Mouse (Mus musculus) heart, embryonic 14.5 days (tissue): Measurements from ENCODE around the gene Socs7. TPM values are rescaled to one million over a fixed set of nuclear protein-coding genes. Genes with fewer than 3 reads are reported as not detected.

Source experiments
- ATAC-seq: fragments of 200-750 bp; cut with Nextera tagmentation; 2 replicates; pipeline ENCODE4 v1.8.0; 2017; ENCODE audit warnings: low read depth, moderate TSS enrichment; ENCODE audit not compliant: insufficient number of reproducible peaks, insufficient read depth, low FRiP score
- H3K27ac ChIP-seq, 2 experiments: fragments of 200-500 bp in 1 of 2; fragments of 300-500 bp in 1 of 2; sonication (generic) in 1 of 2; replicated peaks in 1 of 2; 2 replicates each; pipeline ENCODE4 v1.5.1; 2012 to 2014; ENCODE audit warnings: low read depth in 2 of 2, low read length in 2 of 2, control low read depth in 1 of 2, mild to moderate bottlenecking in 1 of 2, mixed read lengths in 1 of 2; ENCODE audit not compliant: control insufficient read depth in 1 of 2, insufficient read depth in 1 of 2
- H3K27me3 ChIP-seq: fragments of 300-500 bp; sonication (generic); 2 replicates; pipeline ENCODE4 v1.6.1; 2014; ENCODE audit warnings: mild to moderate bottlenecking, low read length, control low read depth; ENCODE audit not compliant: control insufficient read depth, insufficient read depth
- H3K36me3 ChIP-seq: fragments of 300-500 bp; sonication (generic); 2 replicates; pipeline ENCODE4 v1.6.1; 2014; ENCODE audit warnings: mild to moderate bottlenecking, control low read depth, low read length, mixed read lengths; ENCODE audit not compliant: control insufficient read depth, insufficient read depth
- H3K4me1 ChIP-seq, 2 experiments: fragments of 200-500 bp in 1 of 2; fragments of 300-500 bp in 1 of 2; sonication (generic) in 1 of 2; 2 replicates each; pipeline ENCODE4 v1.6.1; 2012 to 2014; ENCODE audit warnings: low read length in 2 of 2, control low read depth in 1 of 2, mixed read lengths in 1 of 2; ENCODE audit not compliant: control insufficient read depth in 2 of 2, insufficient read depth in 2 of 2
- H3K4me2 ChIP-seq: fragments of 300-500 bp; sonication (generic); 2 replicates; pipeline ENCODE4 v1.6.1; 2014; ENCODE audit warnings: mild to moderate bottlenecking, low read length
- H3K4me3 ChIP-seq, 2 experiments: fragments of 200-500 bp in 1 of 2; fragments of 300-500 bp in 1 of 2; sonication (generic) in 1 of 2; 2 replicates each; pipeline ENCODE4 v1.5.1; 2012 to 2014; ENCODE audit warnings: low read length in 2 of 2, mild to moderate bottlenecking in 2 of 2, control low read depth in 1 of 2, low read depth in 1 of 2, moderate library complexity in 1 of 2; ENCODE audit not compliant: control insufficient read depth in 1 of 2, insufficient read depth in 1 of 2
- H3K9ac ChIP-seq: fragments of 300-500 bp; sonication (generic); 2 replicates; pipeline ENCODE4 v1.6.1; 2014; ENCODE audit warnings: mild to moderate bottlenecking, low read length
- H3K9me3 ChIP-seq: fragments of 300-500 bp; sonication (generic); 2 replicates; pipeline ENCODE4 v1.6.1; 2016; ENCODE audit warnings: low read length, control low read depth; ENCODE audit not compliant: control insufficient read depth
- WGBS: fragments of 180-500 bp; shearing (Covaris S2); extraction: QIAGEN DNeasy Blood & Tissue Kit; methylation state at CpG from one replicate; pipeline ENCODE4 v1.1.7; 2014; 5-methylcytosine and 5-hydroxymethylcytosine counted together
- polyA plus RNA-seq: library from polyadenylated mRNA; unstranded; fragments of >200 nt; fragmentation: Nextera tagmentation; extraction: Ambion mirVana; gene quantifications from 2 replicates; pipeline ENCODE4 v1.2.1, GENCODE M21; 2014

Socs7 gene
- polyA plus RNA-seq, 1 experiment from 2014 or later: 3.6 TPM

DNA sequence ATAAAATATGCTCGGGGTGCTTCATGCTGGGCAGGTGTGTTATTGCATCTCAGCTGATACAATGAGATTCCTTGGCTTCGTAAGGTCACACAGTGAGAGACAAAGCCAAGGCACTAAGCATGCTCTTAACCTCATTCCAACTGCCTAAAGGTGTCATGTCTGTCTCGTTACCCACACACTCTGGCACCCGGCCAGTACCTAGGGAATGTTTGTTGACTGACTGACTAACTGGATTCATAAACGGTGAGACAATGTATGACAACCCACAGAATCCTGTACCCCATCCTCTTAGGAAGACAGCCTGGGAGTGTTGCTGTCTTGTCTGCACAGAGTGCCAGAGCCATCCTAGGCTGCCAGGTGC is 57.2 kb downstream of the Socs7 start:
- Histone ChIP-seq H3K4me2 (no peak overlapping the region), H3K9ac (peak overlapping the region; percentile 21; the same call in 1 of the 2 replicates), H3K36me3 (0 out of 2 replicates have a peak, but pooled peaks cover 6% of the 10 kb centered on the region), H3K4me1 (peaks cover 36 to 56% of the 10 kb centered on the region in 2 experiments), H3K27ac (peak overlapping the region in 1 of 2 experiments; percentile 65; a peak in 2 of 4 replicates), H3K27me3 (no peaks in the 10 kb centered on the region), H3K9me3 (no peaks in the 10 kb centered on the region), H3K4me3 (no peak overlapping the region)
- WGBS: 44% methylated on average over 5 of the region's 5 CpGs
- no peak for ATAC-seq

- no peak overlapping the region for H3K4me3 ChIP-seq
- H3K27ac ChIP-seq: peak overlapping the region; percentile 23 to 37; a peak in 1 of 4 replicates
- 0 out of 2 replicates have a peak, but pooled peaks cover 6% of the 10 kb centered on the region for H3K36me3 ChIP-seq
- WGBS: 43% methylated on average over 4 of the region's 4 CpGs
- H3K4me2 ChIP-seq: no peak overlapping the region
- peaks cover 29 to 57% of the 10 kb centered on the region in 2 experiments for H3K4me1 ChIP-seq
- no peaks in the 10 kb centered on the region for H3K27me3 ChIP-seq
- no peak for ATAC-seq
- no peaks in the 10 kb centered on the region for H3K9me3 ChIP-seq
- H3K9ac ChIP-seq: peak overlapping the region; percentile 46
Measured at GRCm38 (mm10) chr11:97422507-97422906, 60.2 kb downstream of the Socs7 start.

DNA sequence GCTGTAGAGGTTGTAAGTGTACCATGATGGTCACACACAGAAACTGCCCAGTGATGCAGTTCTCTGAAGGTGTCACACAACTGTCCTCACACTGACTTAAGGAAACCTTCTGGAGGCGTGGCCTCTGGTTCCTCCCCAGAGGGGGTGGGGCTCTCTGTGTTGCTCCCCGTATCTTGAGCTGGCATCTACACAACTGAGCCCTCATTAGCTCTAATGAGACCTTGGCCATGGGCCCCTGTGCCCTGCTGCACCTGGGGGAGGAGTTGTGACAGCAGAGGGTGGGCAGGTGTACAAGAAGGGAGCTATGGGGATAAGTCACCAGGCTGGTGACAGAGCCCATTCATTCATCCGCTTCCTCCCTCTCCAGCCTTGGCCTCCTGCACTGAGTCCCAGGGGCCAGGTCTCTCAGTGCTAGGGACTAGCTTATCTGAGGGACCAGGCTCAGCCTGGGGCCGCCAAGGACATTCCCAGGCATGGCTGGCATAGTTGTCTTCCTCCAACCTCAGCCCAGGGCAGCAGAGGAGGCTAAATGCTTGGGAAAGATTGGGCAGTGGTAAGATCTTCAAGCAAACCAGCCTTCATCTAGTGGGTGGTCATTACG is 61.8 kb downstream of the Socs7 start:
- no peaks in the 10 kb centered on the region for H3K27me3 ChIP-seq
- peaks cover 40 to 62% of the 10 kb centered on the region in 2 experiments for H3K4me1 ChIP-seq
- 0 out of 2 replicates have a peak, but pooled peaks cover 3% of the 10 kb centered on the region for H3K36me3 ChIP-seq
- 0 out of 2 replicates have a peak overlapping the region, but pooled peaks have one; percentile 1 for H3K9ac ChIP-seq
- H3K4me3 ChIP-seq: no peak overlapping the region
- no peak for ATAC-seq
- H3K9me3 ChIP-seq: no peaks in the 10 kb centered on the region
- H3K27ac ChIP-seq: peak overlapping the region; percentile 28 to 41; a peak in 3 of 4 replicates
- no peak overlapping the region for H3K4me2 ChIP-seq
- 24% methylated on average over 5 of the region's 5 CpGs for WGBS

DNA sequence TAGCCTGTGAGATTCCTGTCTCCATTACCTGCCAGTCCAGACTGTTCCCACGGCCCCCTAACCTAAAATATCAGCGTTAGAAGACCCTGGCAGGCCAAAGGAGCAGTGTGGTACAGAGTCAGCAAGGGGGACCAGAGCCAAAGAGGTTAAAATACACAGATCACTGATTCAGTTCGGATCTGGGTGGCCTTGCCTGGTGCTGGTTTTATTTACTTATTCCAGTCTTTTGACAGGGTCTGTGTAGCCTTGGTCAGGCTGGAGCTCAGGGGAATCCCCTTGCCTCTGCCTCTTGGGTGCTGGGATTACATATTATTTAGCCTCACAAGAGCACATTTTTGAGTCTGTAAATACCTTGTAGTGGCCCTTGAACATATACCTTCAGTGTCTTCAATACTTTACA is 62.5 kb downstream of the Socs7 start:
- 39% methylated on average over 3 of the region's 3 CpGs for WGBS
- Histone ChIP-seq H3K4me3 (no peak overlapping the region), H3K4me1 (peaks cover 40 to 62% of the 10 kb centered on the region in 2 experiments), H3K4me2 (no peak overlapping the region), H3K9ac (0 out of 2 replicates have a peak overlapping the region, but pooled peaks have one; percentile 1), H3K27ac (peak overlapping the region; percentile 28 to 41; a peak in 3 of 4 replicates), H3K27me3 (no peaks in the 10 kb centered on the region), H3K9me3 (no peaks in the 10 kb centered on the region), H3K36me3 (0 out of 2 replicates have a peak, but pooled peaks cover 3% of the 10 kb centered on the region)
- ATAC-seq: no peak

GRCm38 (mm10) chr11:97427794-97428725 is 65.7 kb downstream of the Socs7 start:
- WGBS: under 1% methylated on average over 32 of the region's 32 CpGs
- H3K4me2 ChIP-seq: peak overlapping the region; percentile 76
- peak overlapping the region; percentile 40 for H3K4me3 ChIP-seq
- H3K27ac ChIP-seq: peak overlapping the region; percentile 88 to 95
- 0 out of 2 replicates have a peak, but pooled peaks cover 5% of the 10 kb centered on the region for H3K36me3 ChIP-seq
- peak; percentile 80 for ATAC-seq
- H3K9me3 ChIP-seq: no peaks in the 10 kb centered on the region
- peak overlapping the region; percentile 70 for H3K9ac ChIP-seq
- peaks cover 35 to 53% of the 10 kb centered on the region in 2 experiments for H3K4me1 ChIP-seq
- no peaks in the 10 kb centered on the region for H3K27me3 ChIP-seq

GRCm38 (mm10) chr11:97428726-97429077 is 66.4 kb downstream of the Socs7 start:
- Histone ChIP-seq H3K4me1 (peaks cover 33 to 51% of the 10 kb centered on the region in 2 experiments), H3K27me3 (no peaks in the 10 kb centered on the region), H3K4me2 (peak overlapping the region; percentile 76), H3K27ac (peak overlapping the region; percentile 88 to 95), H3K4me3 (peak overlapping the region; percentile 27 to 40), H3K9me3 (no peaks in the 10 kb centered on the region), H3K36me3 (0 out of 2 replicates have a peak, but pooled peaks cover 5% of the 10 kb centered on the region), H3K9ac (peak overlapping the region; percentile 34)
- 15% methylated on average over 4 of the region's 4 CpGs for WGBS
- ATAC-seq: no peak

- ATAC-seq: no peak
- no peaks in the 10 kb centered on the region for H3K27me3 ChIP-seq
- H3K36me3 ChIP-seq: 0 out of 2 replicates have a peak, but pooled peaks cover 5% of the 10 kb centered on the region
- no peak overlapping the region for H3K4me2 ChIP-seq
- H3K27ac ChIP-seq: peak overlapping the region; percentile 55 to 95
- H3K4me1 ChIP-seq: peaks cover 25 to 45% of the 10 kb centered on the region in 2 experiments
- H3K9ac ChIP-seq: no peak overlapping the region
- 45% methylated on average over 8 of the region's 8 CpGs for WGBS
- H3K9me3 ChIP-seq: no peaks in the 10 kb centered on the region
- H3K4me3 ChIP-seq: no peak overlapping the region
Measured at GRCm38 (mm10) chr11:97429615-97430014, 67.3 kb downstream of the Socs7 start.
